Mouse (Mus musculus) lung, embryonic 15.5 days (tissue): Measurements from ENCODE around the gene Hectd4. TPM values are rescaled to one million over a fixed set of nuclear protein-coding genes. Genes with fewer than 3 reads are reported as not detected.

ENCODE experiments used
- polyA plus RNA-seq: library from polyadenylated mRNA; unstranded; fragments of >200 nt; fragmentation: Nextera tagmentation; extraction: Ambion mirVana; gene quantifications from 2 replicates; pipeline ENCODE4 v1.2.1, GENCODE M21; 2015

Hectd4 gene
- polyA plus RNA-seq, 1 experiment from 2014 or later: 4.4 TPM

Other genes with a start within 250 kb of the Hectd4 start
- gene Rph3a, start 210.1 kb upstream of the Hectd4 start, polyA plus RNA-seq: 0.07 TPM in 1 of 2 replicates, not detected in the other
- gene Ptpn11, start 28.8 kb upstream of the Hectd4 start, polyA plus RNA-seq: 20.8 and 21.3 TPM in 2 replicates
- gene Rpl6, start 15.7 kb upstream of the Hectd4 start, polyA plus RNA-seq: 563 and 602 TPM in 2 replicates
- gene Trafd1, start 165.4 kb downstream of the Hectd4 start, polyA plus RNA-seq: 75.3 and 77.6 TPM in 2 replicates
- 38.0 and 39.4 TPM in 2 replicates for gene Naa25, start 177.7 kb downstream of the Hectd4 start, polyA plus RNA-seq
- 1.8 and 2.3 TPM in 2 replicates for gene Tmem116, start 231.7 kb downstream of the Hectd4 start, polyA plus RNA-seq
- gene Erp29, start 232.3 kb downstream of the Hectd4 start, polyA plus RNA-seq: 146 and 149 TPM in 2 replicates